Mouse (Mus musculus): ENCODE measurements around the gene Mapk14. TPM values are rescaled to one million over a fixed set of nuclear protein-coding genes. Genes with fewer than 3 reads are reported as not detected.
"Not testable (repeated sequence)": the region's sequence is repeated elsewhere in the genome, so short reads cannot be mapped to it uniquely, and the experiment has no call there.

Mapk14 gene
- polyA plus RNA-seq, 1 experiment from 2014 or later = 52.5 TPM

- Histone ChIP-seq H3K4me2 (ENCODE audit: low read depth) (no peak overlapping the region), H3K27ac (ENCODE audit: low read depth, low read length) (no peak overlapping the region), H3K4me3 (ENCODE audit: low read depth, low read length) (no peak overlapping the region), H3K36me3 (ENCODE audit: control insufficient read depth, insufficient read depth, low read length) (no peaks in the 10 kb centered on the region), H3K9me3 (ENCODE audit: control insufficient read depth, low read length) (no peaks in the 10 kb centered on the region), H3K27me3 (ENCODE audit: control insufficient read depth, insufficient read depth, low read length) (no peaks in the 10 kb centered on the region), H3K9ac (ENCODE audit: low read length) (no peak overlapping the region), H3K4me1 (ENCODE audit: control insufficient read depth, insufficient read depth, low read length) (no peaks in the 10 kb centered on the region)
- 20% methylated on average over 3 of the region's 3 CpGs for WGBS
- ATAC-seq (ENCODE audit: insufficient read depth, low FRiP score, low TSS enrichment) (no peak), DNase-seq (ENCODE audit: low spot score) (peak; percentile 69)
Observed at GRCm38 (mm10) chr17:28761871-28762270, 70.7 kb downstream of the Mapk14 start.

- no peak for ATAC-seq (ENCODE audit: insufficient read depth, low FRiP score, low TSS enrichment)
- Histone ChIP-seq H3K9me3 (ENCODE audit: control insufficient read depth, low read length) (no peaks in the 10 kb centered on the region), H3K9ac (ENCODE audit: low read length) (no peak overlapping the region)
Observed at GRCm38 (mm10) chr17:28766203-28766602, 75.1 kb downstream of the Mapk14 start.

GRCm38 (mm10) chr17:28766781-28767515, 75.8 kb downstream of the Mapk14 start:
- Histone ChIP-seq H3K4me3 (ENCODE audit: low read depth, low read length) (no peak overlapping the region), H3K4me2 (ENCODE audit: low read depth) (no peak overlapping the region), H3K27ac (ENCODE audit: low read depth, low read length) (no peak overlapping the region), H3K4me1 (ENCODE audit: control insufficient read depth, insufficient read depth, low read length) (peaks cover 9% of the 10 kb centered on the region; the same call in 1 of the 2 replicates), H3K36me3 (ENCODE audit: control insufficient read depth, insufficient read depth, low read length) (no peaks in the 10 kb centered on the region), H3K9ac (ENCODE audit: low read length) (no peak overlapping the region), H3K27me3 (ENCODE audit: control insufficient read depth, insufficient read depth, low read length) (peaks cover 33% of the 10 kb centered on the region), H3K9me3 (ENCODE audit: control insufficient read depth, low read length) (no peaks in the 10 kb centered on the region)
- no peak for ATAC-seq (ENCODE audit: insufficient read depth, low FRiP score, low TSS enrichment)
- WGBS = 80% methylated on average over 11 of the region's 11 CpGs
- no peak for DNase-seq (ENCODE audit: low spot score)

More at GRCm38 (mm10) chr17:28766203-28766602, 75.1 kb downstream of the Mapk14 start:
- 74% methylated on average over 3 of the region's 3 CpGs for WGBS
- no peak overlapping the region for H3K4me3 ChIP-seq (ENCODE audit: low read depth, low read length)
- H3K36me3 ChIP-seq (ENCODE audit: control insufficient read depth, insufficient read depth, low read length) = no peaks in the 10 kb centered on the region
- DNase-seq (ENCODE audit: low spot score) = no peak
- peaks cover 9% of the 10 kb centered on the region; the same call in 1 of the 2 replicates for H3K4me1 ChIP-seq (ENCODE audit: control insufficient read depth, insufficient read depth, low read length)
- H3K27me3 ChIP-seq (ENCODE audit: control insufficient read depth, insufficient read depth, low read length) = peaks cover 30% of the 10 kb centered on the region
- no peak overlapping the region for H3K27ac ChIP-seq (ENCODE audit: low read depth, low read length)
- no peak overlapping the region for H3K4me2 ChIP-seq (ENCODE audit: low read depth)

- DNase-seq (ENCODE audit: low spot score) (peak; percentile 31), ATAC-seq (ENCODE audit: insufficient read depth, low FRiP score, low TSS enrichment) (no peak)
- Histone ChIP-seq H3K4me3 (ENCODE audit: low read depth, low read length) (peak within 1 kb of the TSS; percentile 25), H3K4me1 (ENCODE audit: control insufficient read depth, insufficient read depth, low read length) (peaks cover 9% of the 10 kb centered on the region; the same call in 1 of the 2 replicates), H3K27ac (ENCODE audit: low read depth, low read length) (no peak within 1 kb of the TSS), H3K4me2 (ENCODE audit: low read depth) (peak within 1 kb of the TSS; percentile 51), H3K9me3 (ENCODE audit: control insufficient read depth, low read length) (no peaks in the 10 kb centered on the region), H3K9ac (ENCODE audit: low read length) (peak within 1 kb of the TSS; percentile 26; the same call in 1 of the 2 replicates), H3K27me3 (ENCODE audit: control insufficient read depth, insufficient read depth, low read length) (peaks cover 33% of the 10 kb centered on the region), H3K36me3 (ENCODE audit: control insufficient read depth, insufficient read depth, low read length) (no peaks in the 10 kb centered on the region)
- 2% methylated on average over 51 of the region's 58 CpGs for WGBS
Observed at GRCm38 (mm10) chr17:28769121-28769874, 78.2 kb downstream of the Mapk14 start, which contains the start of gene Mapk13. Gene Mapk13, plus strand, starts transcription at chr17:28769297.

- DNase-seq (ENCODE audit: low spot score) = peak; percentile 34
- peak overlapping the region; percentile 25 for H3K4me3 ChIP-seq (ENCODE audit: low read depth, low read length)
- H3K4me2 ChIP-seq (ENCODE audit: low read depth) = peak overlapping the region; percentile 51
- H3K27me3 ChIP-seq (ENCODE audit: control insufficient read depth, insufficient read depth, low read length) = peaks cover 33% of the 10 kb centered on the region
- no peak overlapping the region for H3K27ac ChIP-seq (ENCODE audit: low read depth, low read length)
- H3K4me1 ChIP-seq (ENCODE audit: control insufficient read depth, insufficient read depth, low read length) = peaks cover 9% of the 10 kb centered on the region; the same call in 1 of the 2 replicates
- H3K9ac ChIP-seq (ENCODE audit: low read length) = peak overlapping the region; percentile 26; the same call in 1 of the 2 replicates
- no peaks in the 10 kb centered on the region for H3K36me3 ChIP-seq (ENCODE audit: control insufficient read depth, insufficient read depth, low read length)
- H3K9me3 ChIP-seq (ENCODE audit: control insufficient read depth, low read length) = no peaks in the 10 kb centered on the region
- WGBS = 5% methylated on average over 24 of the region's 24 CpGs
- no peak for ATAC-seq (ENCODE audit: insufficient read depth, low FRiP score, low TSS enrichment)
Observed at GRCm38 (mm10) chr17:28769875-28770421, 78.8 kb downstream of the Mapk14 start.

- Histone ChIP-seq H3K27me3 (ENCODE audit: control insufficient read depth, insufficient read depth, low read length) (peaks cover 33% of the 10 kb centered on the region), H3K27ac (ENCODE audit: low read depth, low read length) (no peak overlapping the region), H3K36me3 (ENCODE audit: control insufficient read depth, insufficient read depth, low read length) (no peaks in the 10 kb centered on the region), H3K9ac (ENCODE audit: low read length) (no peak overlapping the region), H3K4me2 (ENCODE audit: low read depth) (no peak overlapping the region), H3K4me3 (ENCODE audit: low read depth, low read length) (no peak overlapping the region), H3K4me1 (ENCODE audit: control insufficient read depth, insufficient read depth, low read length) (peaks cover 9% of the 10 kb centered on the region; the same call in 1 of the 2 replicates), H3K9me3 (ENCODE audit: control insufficient read depth, low read length) (no peaks in the 10 kb centered on the region)
- DNase-seq (ENCODE audit: low spot score) = no peak
- 94% methylated on average over 5 of the region's 5 CpGs for WGBS
- no peak for ATAC-seq (ENCODE audit: insufficient read depth, low FRiP score, low TSS enrichment)
Observed at GRCm38 (mm10) chr17:28771289-28771688, 80.2 kb downstream of the Mapk14 start.

GRCm38 (mm10) chr17:28774303-28774702, 83.2 kb downstream of the Mapk14 start:
- H3K27me3 ChIP-seq (ENCODE audit: control insufficient read depth, insufficient read depth, low read length) = peaks cover 21% of the 10 kb centered on the region
- H3K9me3 ChIP-seq (ENCODE audit: control insufficient read depth, low read length); H3K9ac ChIP-seq (ENCODE audit: low read length); H3K4me1 ChIP-seq (ENCODE audit: control insufficient read depth, insufficient read depth, low read length); H3K4me3 ChIP-seq (ENCODE audit: low read depth, low read length); H3K36me3 ChIP-seq (ENCODE audit: control insufficient read depth, insufficient read depth, low read length); H3K27ac ChIP-seq (ENCODE audit: low read depth, low read length); ATAC-seq (ENCODE audit: insufficient read depth, low FRiP score, low TSS enrichment); DNase-seq (ENCODE audit: low spot score); H3K4me2 ChIP-seq (ENCODE audit: low read depth): not testable (repeated sequence)
- 94% methylated on average over 9 of the region's 9 CpGs for WGBS

- Histone ChIP-seq H3K27ac (ENCODE audit: low read depth, low read length) (no peak overlapping the region), H3K9me3 (ENCODE audit: control insufficient read depth, low read length) (no peaks in the 10 kb centered on the region), H3K4me1 (ENCODE audit: control insufficient read depth, insufficient read depth, low read length) (0 out of 2 replicates have a peak, but pooled peaks cover 1% of the 10 kb centered on the region), H3K4me3 (ENCODE audit: low read depth, low read length) (no peak overlapping the region), H3K4me2 (ENCODE audit: low read depth) (no peak overlapping the region), H3K27me3 (ENCODE audit: control insufficient read depth, insufficient read depth, low read length) (peaks cover 13% of the 10 kb centered on the region), H3K9ac (ENCODE audit: low read length) (no peak overlapping the region), H3K36me3 (ENCODE audit: control insufficient read depth, insufficient read depth, low read length) (no peaks in the 10 kb centered on the region)
- DNase-seq (ENCODE audit: low spot score) = no peak
- WGBS = 82% methylated on average over 4 of the region's 4 CpGs
- no peak for ATAC-seq (ENCODE audit: insufficient read depth, low FRiP score, low TSS enrichment)
Observed at GRCm38 (mm10) chr17:28775161-28775560, 84.0 kb downstream of the Mapk14 start.
